Mouse (Mus musculus) CH12.LX (cell line): ENCODE measurements at regions not wholly inside any gene's neighbourhood (a gene's known extent, or its start where the extent isn't known, plus 50 kb on each side); places are given as distances from the start of the nearest gene placed in this dataset.

Source experiments
- DNase-seq: peaks from one replicate; pipeline ENCODE4 v3.0.0-alpha.2; 2013; ENCODE audit errors: extremely low read depth
- H3K27ac ChIP-seq: 2 replicates; pipeline ENCODE4 v1.5.1; 2012; ENCODE audit warnings: low read depth, mild to moderate bottlenecking, control low read depth, moderate library complexity; ENCODE audit not compliant: insufficient read depth
- H3K27me3 ChIP-seq: replicated peaks from 2 replicates; pipeline ENCODE3; 2012; ENCODE audit warnings: inconsistent platforms
- H3K36me3 ChIP-seq, 2 experiments: replicated peaks in 1 of 2; 2 replicates each; pipeline versions ENCODE3 to v1.6.1; 2012; ENCODE audit warnings: inconsistent platforms in 1 of 2, low read length in 1 of 2, mild to moderate bottlenecking in 1 of 2, mixed read lengths in 1 of 2, moderate library complexity in 1 of 2; ENCODE audit not compliant: control insufficient read depth in 1 of 2, insufficient read depth in 1 of 2
- H3K4me1 ChIP-seq, 2 experiments: 2 replicates each; pipeline ENCODE4 v1.6.1; 2012; ENCODE audit warnings: inconsistent platforms in 1 of 2, moderate library complexity in 1 of 2; ENCODE audit not compliant: insufficient read depth in 2 of 2, control insufficient read depth in 1 of 2
- H3K4me2 ChIP-seq: 2 replicates; pipeline ENCODE4 v1.6.1; 2012; ENCODE audit warnings: low read depth, mild to moderate bottlenecking, control low read depth; ENCODE audit not compliant: poor library complexity, insufficient read depth, severe bottlenecking
- H3K4me3 ChIP-seq, 3 experiments: fragments of 150-350 bp in 1 of 3; sonication (generic) in 1 of 3; replicated peaks in 1 of 3; 2 replicates each; pipeline versions ENCODE3 to v1.5.1; 2011 to 2012; ENCODE audit warnings: low read depth in 2 of 3, low read length in 2 of 3, mild to moderate bottlenecking in 2 of 3, moderate library complexity in 2 of 3, control low read depth in 1 of 3, improper control_type of control experiment in 1 of 3, inconsistent platforms in 1 of 3, mixed read lengths in 1 of 3; ENCODE audit not compliant: poor library complexity in 1 of 3
- H3K79me2 ChIP-seq: replicated peaks from 2 replicates; pipeline ENCODE4 v1.6.1; 2012; ENCODE audit warnings: mild to moderate bottlenecking, moderate library complexity; ENCODE audit not compliant: control insufficient read depth, poor library complexity, insufficient read depth, severe bottlenecking; ENCODE audit errors: extremely low read depth
- H3K9ac ChIP-seq: 2 replicates; pipeline ENCODE4 v1.6.1; 2012; ENCODE audit warnings: low read depth, mild to moderate bottlenecking, control low read depth, moderate library complexity; ENCODE audit not compliant: insufficient read depth
- H3K9me3 ChIP-seq: replicated peaks from 2 replicates; pipeline ENCODE3; 2012; ENCODE audit warnings: low read length, inconsistent platforms, mixed read lengths
- BHLHE40 ChIP-seq: IDR thresholded peaks from 2 replicates; pipeline ENCODE4 v1.6.1; 2011; ENCODE audit warnings: mild to moderate bottlenecking, low read depth, low read length, improper control_type of control experiment
- E2F4 ChIP-seq: IDR thresholded peaks from 2 replicates; pipeline ENCODE4 v1.6.1; 2011; ENCODE audit warnings: low read depth, low read length, improper control_type of control experiment; ENCODE audit not compliant: insufficient replicate concordance
- HCFC1 ChIP-seq: IDR thresholded peaks from 2 replicates; pipeline ENCODE4 v1.6.1; 2012; ENCODE audit warnings: low read depth, mild to moderate bottlenecking, inconsistent platforms, low read length, improper control_type of control experiment
- NRF1 ChIP-seq: IDR thresholded peaks from 2 replicates; pipeline ENCODE4 v1.6.1; 2014; ENCODE audit warnings: low read depth, mild to moderate bottlenecking, inconsistent platforms, low read length, improper control_type of control experiment, moderate library complexity
- RAD21 ChIP-seq: IDR thresholded peaks from 2 replicates; pipeline ENCODE4 v1.6.1; 2011; ENCODE audit warnings: low read depth, mild to moderate bottlenecking, low read length, improper control_type of control experiment, moderate library complexity
- RCOR1 ChIP-seq: conservative IDR thresholded peaks from 2 replicates; pipeline ENCODE4 v1.6.1; 2012; ENCODE audit warnings: low read depth, mild to moderate bottlenecking, inconsistent platforms, low read length, improper control_type of control experiment
- SMC3 ChIP-seq: IDR thresholded peaks from 2 replicates; pipeline ENCODE4 v1.6.1; 2011; ENCODE audit warnings: low read depth, low read length, improper control_type of control experiment
- ZKSCAN1 ChIP-seq: IDR thresholded peaks from 2 replicates; pipeline ENCODE4 v1.6.1; 2012; ENCODE audit warnings: low read depth, inconsistent platforms, low read length, improper control_type of control experiment, borderline replicate concordance
- dilution Hi-C: fragments of 300-500 bp; cut with MboI; formaldehyde crosslinking; loops from 2 replicates; pipeline ENCODE4 v1.14.3; 2020; ENCODE audit warnings: low sequenced_read_pairs; ENCODE audit not compliant: extremely low pct_unique_long_range_greater_than_20kb, extremely low pct_ligation_motif_present
- in situ Hi-C: fragments of 300-500 bp; cut with MboI; formaldehyde crosslinking; loops from 3 replicates; pipeline ENCODE4 v1.14.3; 2019; ENCODE audit warnings: low sequenced_read_pairs, low pct_ligation_motif_present, low pct_unique_long_range_greater_than_20kb, mixed read lengths

- dilution Hi-C loops, result no loop called here
- TF ChIP-seq NRF1, result no peak
- no peak for TF ChIP-seq ZKSCAN1
- TF ChIP-seq BHLHE40, result no peak
- TF ChIP-seq E2F4, result no peak
- no peak for TF ChIP-seq HCFC1
- no peak for TF ChIP-seq SMC3
- H3K4me1 ChIP-seq, result no peaks in the 10 kb centered on the region
- H3K27me3 ChIP-seq, result no peaks in the 10 kb centered on the region
- in situ Hi-C loops, result no loop called here
- H3K9me3 ChIP-seq, result peaks cover 35% of the 10 kb centered on the region
- no peak overlapping the region for H3K9ac ChIP-seq
- no peak overlapping the region for H3K4me2 ChIP-seq
- no peaks in the 10 kb centered on the region for H3K36me3 ChIP-seq
- no peak overlapping the region for H3K27ac ChIP-seq
- H3K4me3 ChIP-seq, result no peak overlapping the region
- no peak for DNase-seq
- no peaks in the 10 kb centered on the region for H3K79me2 ChIP-seq
These were observed 459.3 kb downstream of the Ppargc1a start for GRCm38 (mm10) chr5:51108181-51108580.

DNA sequence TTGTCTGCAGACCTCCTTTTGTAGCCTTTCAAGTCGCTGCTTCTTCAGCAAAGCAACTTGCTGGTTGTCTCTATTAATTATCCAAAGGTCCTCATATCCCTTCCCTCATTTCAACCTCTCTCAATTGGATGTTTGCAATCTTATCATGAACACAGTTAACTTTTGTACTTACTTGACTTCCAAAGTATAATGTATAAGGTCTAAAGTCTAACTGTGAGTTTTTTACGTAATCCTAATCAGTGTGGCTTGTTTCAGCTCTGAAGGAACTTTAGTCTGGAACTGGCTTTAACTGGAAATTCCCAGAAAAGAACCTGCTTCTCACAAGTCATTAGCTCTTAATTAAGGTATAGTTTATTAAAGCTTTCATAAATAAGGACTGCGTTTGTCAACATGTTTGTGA lies 467.6 kb downstream of the Ppargc1a start:
- no peak for TF ChIP-seq BHLHE40
- no peak for TF ChIP-seq RAD21
- TF ChIP-seq, all 38 proteins: peak for 0
- no peaks in the 10 kb centered on the region for H3K36me3 ChIP-seq
- H3K27me3 ChIP-seq, result no peaks in the 10 kb centered on the region
- H3K4me1 ChIP-seq, result no peaks in the 10 kb centered on the region
- H3K9ac ChIP-seq, result no peak overlapping the region
- no peak overlapping the region for H3K4me3 ChIP-seq
- DNase-seq, result no peak
- H3K4me2 ChIP-seq, result no peak overlapping the region
- no peak overlapping the region for H3K27ac ChIP-seq
- H3K79me2 ChIP-seq, result no peaks in the 10 kb centered on the region
- H3K9me3 ChIP-seq, result peaks cover 20% of the 10 kb centered on the region
- dilution Hi-C loops (no loop called here), in situ Hi-C loops (no loop called here)

DNA sequence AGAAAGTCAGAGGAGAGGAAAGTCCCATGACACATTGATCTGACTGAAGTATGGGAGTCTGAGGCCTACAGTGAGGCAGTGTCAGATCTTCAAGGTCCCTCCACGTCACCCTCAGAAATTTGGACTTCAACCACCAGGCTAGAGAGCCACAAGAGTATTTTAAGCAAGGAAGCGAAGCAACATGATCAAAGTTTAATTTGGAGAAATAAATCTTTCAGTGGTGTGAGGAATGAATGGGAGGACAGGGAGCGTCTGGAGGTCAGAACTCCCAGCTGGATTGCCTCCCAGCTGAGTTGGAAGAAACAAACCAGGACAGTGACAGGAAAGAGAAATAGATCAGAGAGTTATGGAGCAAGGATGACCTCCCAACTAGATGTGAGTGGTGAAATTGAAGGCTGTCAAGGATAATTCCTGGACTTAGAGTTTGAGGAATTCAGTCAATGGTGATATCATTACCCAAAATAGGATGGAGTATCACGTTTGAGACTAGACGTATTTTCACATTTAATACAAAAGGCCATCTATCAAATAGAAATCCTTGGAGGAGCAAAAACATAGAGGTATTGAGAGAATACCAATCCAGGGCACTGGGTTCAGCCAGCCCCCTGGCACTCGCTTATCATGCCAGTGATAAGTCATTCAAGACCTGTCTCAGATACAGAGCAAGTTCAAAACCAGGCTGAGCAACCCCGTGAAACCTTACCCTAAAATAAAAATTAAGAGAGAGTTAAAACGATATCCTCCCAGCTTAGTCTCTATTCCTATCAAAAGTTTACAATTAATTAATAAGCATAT lies 494.7 kb downstream of the Ppargc1a start:
- H3K36me3 ChIP-seq, result no peaks in the 10 kb centered on the region
- H3K4me1 ChIP-seq, result no peaks in the 10 kb centered on the region
- dilution Hi-C loops (no loop called here), in situ Hi-C loops (no loop called here)
- no peak overlapping the region for H3K9ac ChIP-seq
- no peaks in the 10 kb centered on the region for H3K27me3 ChIP-seq
- TF ChIP-seq RCOR1, result no peak
- H3K4me3 ChIP-seq, result no peak overlapping the region
- H3K27ac ChIP-seq, result no peak overlapping the region
- H3K4me2 ChIP-seq, result no peak overlapping the region
- no peaks in the 10 kb centered on the region for H3K79me2 ChIP-seq
- DNase-seq, result no peak
- peaks cover 30% of the 10 kb centered on the region for H3K9me3 ChIP-seq
